Mouse (Mus musculus): Measurements from ENCODE around the gene Gm48552. TPM values are rescaled to one million over a fixed set of nuclear protein-coding genes. Genes with fewer than 3 reads are reported as not detected.

Gene Gm48552
- polyA plus RNA-seq, 1 experiment = not detected

- 53% methylated on average over 10 of the region's 10 CpGs for WGBS
- Histone ChIP-seq H3K4me3 (ENCODE audit: insufficient read depth, low read depth, low read length) (no peak overlapping the region), H3K4me1 (ENCODE audit: control insufficient read depth, insufficient read depth, low read length) (peaks cover 38% of the 10 kb centered on the region), H3K27ac (ENCODE audit: insufficient read depth, low read depth, low read length) (peak overlapping the region; percentile 4)
- TF ChIP-seq POLR2A (IDR thresholded peaks at IDR 0.05; ENCODE audit: insufficient read depth, low read depth, low read length) (no peak), CTCF (IDR thresholded peaks at IDR 0.05; ENCODE audit: insufficient read depth, low read depth, low read length) (no peak)
These were observed 12.4 kb downstream of the Gm48552 start for GRCm38 (mm10) chr10:81401205-81401520.

GRCm38 (mm10) chr10:81401521-81402226 is 12.9 kb downstream of the Gm48552 start:
- TF ChIP-seq POLR2A (IDR thresholded peaks at IDR 0.05; ENCODE audit: insufficient read depth, low read depth, low read length) (no peak), CTCF (IDR thresholded peaks at IDR 0.05; ENCODE audit: insufficient read depth, low read depth, low read length) (no peak)
- Histone ChIP-seq H3K27ac (ENCODE audit: insufficient read depth, low read depth, low read length) (peak overlapping the region; percentile 4), H3K4me3 (ENCODE audit: insufficient read depth, low read depth, low read length) (no peak overlapping the region), H3K4me1 (ENCODE audit: control insufficient read depth, insufficient read depth, low read length) (peaks cover 33% of the 10 kb centered on the region)
- WGBS = 21% methylated on average over 18 of the region's 18 CpGs

- WGBS = 42% methylated on average over 7 of the region's 7 CpGs
- peaks cover 34% of the 10 kb centered on the region for H3K4me1 ChIP-seq (ENCODE audit: control insufficient read depth, insufficient read depth, low read length)
- TF ChIP-seq POLR2A (IDR thresholded peaks at IDR 0.05; ENCODE audit: insufficient read depth, low read depth, low read length) (no peak), CTCF (IDR thresholded peaks at IDR 0.05; ENCODE audit: insufficient read depth, low read depth, low read length) (no peak)
These were observed 13.5 kb downstream of the Gm48552 start for GRCm38 (mm10) chr10:81402227-81402765.

GRCm38 (mm10) chr10:81403511-81403910 is 14.7 kb downstream of the Gm48552 start:
- peaks cover 43% of the 10 kb centered on the region for H3K4me1 ChIP-seq (ENCODE audit: control insufficient read depth, insufficient read depth, low read length)
- H3K4me3 ChIP-seq (ENCODE audit: insufficient read depth, low read depth, low read length) = no peak overlapping the region
- H3K27ac ChIP-seq (ENCODE audit: insufficient read depth, low read depth, low read length) = no peak overlapping the region
- WGBS = 65% methylated on average over 10 of the region's 10 CpGs
- no peak for TF ChIP-seq POLR2A (IDR thresholded peaks at IDR 0.05; ENCODE audit: insufficient read depth, low read depth, low read length)
- no peak for TF ChIP-seq CTCF (IDR thresholded peaks at IDR 0.05; ENCODE audit: insufficient read depth, low read depth, low read length)

More at GRCm38 (mm10) chr10:81402227-81402765, 13.5 kb downstream of the Gm48552 start:
- Histone ChIP-seq H3K4me3 (ENCODE audit: insufficient read depth, low read depth, low read length) (no peak overlapping the region), H3K27ac (ENCODE audit: insufficient read depth, low read depth, low read length) (no peak overlapping the region)

GRCm38 (mm10) chr10:81404082-81404481 is 15.3 kb downstream of the Gm48552 start:
- H3K27ac ChIP-seq (ENCODE audit: insufficient read depth, low read depth, low read length) = no peak overlapping the region
- peaks cover 49% of the 10 kb centered on the region for H3K4me1 ChIP-seq (ENCODE audit: control insufficient read depth, insufficient read depth, low read length)
- no peak overlapping the region for H3K4me3 ChIP-seq (ENCODE audit: insufficient read depth, low read depth, low read length)
- 43% methylated on average over 9 of the region's 9 CpGs for WGBS
- no peak for TF ChIP-seq CTCF (IDR thresholded peaks at IDR 0.05; ENCODE audit: insufficient read depth, low read depth, low read length)
- TF ChIP-seq POLR2A (IDR thresholded peaks at IDR 0.05; ENCODE audit: insufficient read depth, low read depth, low read length) = no peak

GRCm38 (mm10) chr10:81404720-81405119 is 15.9 kb downstream of the Gm48552 start:
- 74% methylated on average over 18 of the region's 18 CpGs for WGBS
- no peak overlapping the region for H3K4me3 ChIP-seq (ENCODE audit: insufficient read depth, low read depth, low read length)
- H3K4me1 ChIP-seq (ENCODE audit: control insufficient read depth, insufficient read depth, low read length) = peaks cover 55% of the 10 kb centered on the region
- TF ChIP-seq POLR2A (IDR thresholded peaks at IDR 0.05; ENCODE audit: insufficient read depth, low read depth, low read length) (no peak), CTCF (IDR thresholded peaks at IDR 0.05; ENCODE audit: insufficient read depth, low read depth, low read length) (no peak)
- no peak overlapping the region for H3K27ac ChIP-seq (ENCODE audit: insufficient read depth, low read depth, low read length)

GRCm38 (mm10) chr10:81405588-81406201 is 16.9 kb downstream of the Gm48552 start:
- 52% methylated on average over 13 of the region's 13 CpGs for WGBS
- peaks cover 59% of the 10 kb centered on the region for H3K4me1 ChIP-seq (ENCODE audit: control insufficient read depth, insufficient read depth, low read length)

GRCm38 (mm10) chr10:81406504-81407440 is 18.0 kb downstream of the Gm48552 start:
- Histone ChIP-seq H3K4me1 (ENCODE audit: control insufficient read depth, insufficient read depth, low read length) (peaks cover 59% of the 10 kb centered on the region), H3K27ac (ENCODE audit: insufficient read depth, low read depth, low read length) (no peak overlapping the region), H3K4me3 (ENCODE audit: insufficient read depth, low read depth, low read length) (no peak overlapping the region)
- 60% methylated on average over 24 of the region's 24 CpGs for WGBS
- TF ChIP-seq CTCF (IDR thresholded peaks at IDR 0.05; ENCODE audit: insufficient read depth, low read depth, low read length) = no peak
- no peak for TF ChIP-seq POLR2A (IDR thresholded peaks at IDR 0.05; ENCODE audit: insufficient read depth, low read depth, low read length)

More at GRCm38 (mm10) chr10:81405588-81406201, 16.9 kb downstream of the Gm48552 start:
- no peak overlapping the region for H3K4me3 ChIP-seq (ENCODE audit: insufficient read depth, low read depth, low read length)
- H3K27ac ChIP-seq (ENCODE audit: insufficient read depth, low read depth, low read length) = no peak overlapping the region
- peak; percentile 56; the same call in 1 of the 2 replicates for TF ChIP-seq CTCF (IDR thresholded peaks at IDR 0.05; ENCODE audit: insufficient read depth, low read depth, low read length)
- no peak for TF ChIP-seq POLR2A (IDR thresholded peaks at IDR 0.05; ENCODE audit: insufficient read depth, low read depth, low read length)

Measured in olfactory bulb, adult 2 months (tissue).